Mouse (Mus musculus): ENCODE results near the gene Eef1a2. TPM values are rescaled to one million over a fixed set of nuclear protein-coding genes. Genes with fewer than 3 reads are reported as not detected.

Eef1a2 gene
- polyA plus RNA-seq, 1 experiment from 2014 or later: 0.16 TPM

- Histone ChIP-seq H3K36me3 (ENCODE audit: control insufficient read depth, insufficient read depth, low read length) (no peaks in the 10 kb centered on the region), H3K4me1 (replicated peaks; ENCODE audit: control insufficient read depth, insufficient read depth, low read length) (no peaks in the 10 kb centered on the region), H3K27ac (ENCODE audit: low read length) (no peak overlapping the region), H3K9ac (ENCODE audit: low read length) (no peak overlapping the region), H3K9me3 (ENCODE audit: control insufficient read depth, low read length) (no peaks in the 10 kb centered on the region), H3K4me2 (ENCODE audit: low read depth, low read length) (no peak overlapping the region), H3K27me3 (ENCODE audit: control insufficient read depth, insufficient read depth, low read depth, low read length) (peaks cover 38% of the 10 kb centered on the region), H3K4me3 (ENCODE audit: low read length) (no peak overlapping the region)
- no peak for ATAC-seq (ENCODE audit: low read depth)
- 76% methylated on average over 3 of the region's 3 CpGs for WGBS
These were observed 2.5 kb downstream of the Eef1a2 start for GRCm38 (mm10) chr2:181154361-181154760.

DNA sequence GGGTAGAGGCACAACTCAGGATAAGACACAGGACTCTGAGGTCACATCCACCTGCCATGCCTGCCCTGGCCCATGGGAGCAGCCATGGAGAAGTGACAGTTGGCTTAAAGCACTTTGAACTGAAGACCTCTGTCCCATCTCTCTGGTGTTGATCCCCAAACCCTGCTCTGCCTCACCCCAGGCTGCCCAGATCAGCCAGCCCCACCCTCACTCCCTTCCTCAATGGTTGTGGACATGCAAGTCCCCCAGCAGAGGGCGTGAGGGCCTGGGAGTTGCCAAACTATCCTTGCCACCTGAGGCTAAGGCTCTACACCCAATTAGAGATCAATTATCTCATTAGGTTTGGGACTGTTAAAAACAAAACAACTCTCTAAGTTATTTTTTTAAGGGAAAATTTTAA lies 3.0 kb downstream of the Eef1a2 start:
- peaks cover 43% of the 10 kb centered on the region for H3K27me3 ChIP-seq (ENCODE audit: control insufficient read depth, insufficient read depth, low read depth, low read length)
- 0% methylated on average over 1 of the region's 1 CpGs for WGBS
- no peaks in the 10 kb centered on the region for H3K9me3 ChIP-seq (ENCODE audit: control insufficient read depth, low read length)
- ATAC-seq (ENCODE audit: low read depth): no peak
- no peak overlapping the region for H3K4me3 ChIP-seq (ENCODE audit: low read length)
- H3K36me3 ChIP-seq (ENCODE audit: control insufficient read depth, insufficient read depth, low read length): no peaks in the 10 kb centered on the region
- no peak overlapping the region for H3K27ac ChIP-seq (ENCODE audit: low read length)
- no peak overlapping the region for H3K4me2 ChIP-seq (ENCODE audit: low read depth, low read length)
- no peaks in the 10 kb centered on the region for H3K4me1 ChIP-seq (replicated peaks; ENCODE audit: control insufficient read depth, insufficient read depth, low read length)
- H3K9ac ChIP-seq (ENCODE audit: low read length): no peak overlapping the region

DNA sequence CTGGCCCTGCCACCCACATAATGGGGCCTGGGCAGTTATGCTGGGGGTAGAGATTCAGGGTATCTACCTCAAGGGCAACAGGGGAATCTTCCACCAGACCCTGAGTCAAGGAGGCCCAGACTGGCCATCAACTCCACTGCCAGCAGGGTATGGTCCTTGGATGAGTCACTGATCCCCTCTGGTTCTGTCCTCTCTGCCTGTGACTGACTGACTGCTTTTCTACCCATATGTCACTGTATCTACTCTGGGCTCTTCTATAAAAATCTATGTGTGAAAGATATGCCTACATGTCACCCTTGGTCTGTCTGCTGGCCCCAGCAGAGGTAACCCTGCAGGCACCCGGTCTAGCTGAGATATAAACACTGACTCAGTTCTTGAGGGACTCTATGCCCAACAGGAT lies 3.7 kb downstream of the Eef1a2 start:
- Histone ChIP-seq H3K36me3 (ENCODE audit: control insufficient read depth, insufficient read depth, low read length) (no peaks in the 10 kb centered on the region), H3K9me3 (ENCODE audit: control insufficient read depth, low read length) (no peaks in the 10 kb centered on the region), H3K9ac (ENCODE audit: low read length) (no peak overlapping the region), H3K4me3 (ENCODE audit: low read length) (no peak overlapping the region), H3K27me3 (ENCODE audit: control insufficient read depth, insufficient read depth, low read depth, low read length) (peaks cover 47% of the 10 kb centered on the region), H3K27ac (ENCODE audit: low read length) (no peak overlapping the region), H3K4me2 (ENCODE audit: low read depth, low read length) (no peak overlapping the region), H3K4me1 (replicated peaks; ENCODE audit: control insufficient read depth, insufficient read depth, low read length) (0 out of 2 replicates have a peak, but pooled peaks cover 3% of the 10 kb centered on the region)
- ATAC-seq (ENCODE audit: low read depth): no peak
- 56% methylated on average over 1 of the region's 1 CpGs for WGBS

DNA sequence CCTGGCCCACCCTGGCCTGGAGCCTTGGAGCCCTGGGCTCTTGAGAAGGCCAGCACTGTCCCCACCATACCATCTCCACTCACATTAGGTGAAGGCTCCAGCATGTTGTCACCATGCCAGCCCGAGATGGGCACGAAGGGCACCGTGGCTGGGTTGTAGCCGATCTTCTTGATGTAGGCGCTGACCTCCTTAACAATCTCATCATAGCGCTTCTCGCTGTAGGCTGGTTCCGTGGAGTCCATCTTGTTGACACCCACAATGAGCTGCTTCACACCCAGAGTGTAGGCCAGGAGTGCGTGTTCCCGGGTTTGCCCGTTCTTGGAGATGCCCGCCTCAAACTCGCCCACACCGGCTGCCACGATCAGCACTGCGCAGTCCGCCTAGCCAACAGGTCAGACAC lies 4.1 kb downstream of the Eef1a2 start:
- peaks cover 47% of the 10 kb centered on the region for H3K27me3 ChIP-seq (ENCODE audit: control insufficient read depth, insufficient read depth, low read depth, low read length)
- 90% methylated on average over 17 of the region's 17 CpGs for WGBS
- no peak overlapping the region for H3K4me2 ChIP-seq (ENCODE audit: low read depth, low read length)
- no peaks in the 10 kb centered on the region for H3K36me3 ChIP-seq (ENCODE audit: control insufficient read depth, insufficient read depth, low read length)
- H3K9me3 ChIP-seq (ENCODE audit: control insufficient read depth, low read length): no peaks in the 10 kb centered on the region
- no peak for ATAC-seq (ENCODE audit: low read depth)
- H3K4me1 ChIP-seq (replicated peaks; ENCODE audit: control insufficient read depth, insufficient read depth, low read length): peaks cover 7% of the 10 kb centered on the region; the same call in 1 of the 2 replicates
- no peak overlapping the region for H3K4me3 ChIP-seq (ENCODE audit: low read length)
- H3K27ac ChIP-seq (ENCODE audit: low read length): no peak overlapping the region
- no peak overlapping the region for H3K9ac ChIP-seq (ENCODE audit: low read length)

DNA sequence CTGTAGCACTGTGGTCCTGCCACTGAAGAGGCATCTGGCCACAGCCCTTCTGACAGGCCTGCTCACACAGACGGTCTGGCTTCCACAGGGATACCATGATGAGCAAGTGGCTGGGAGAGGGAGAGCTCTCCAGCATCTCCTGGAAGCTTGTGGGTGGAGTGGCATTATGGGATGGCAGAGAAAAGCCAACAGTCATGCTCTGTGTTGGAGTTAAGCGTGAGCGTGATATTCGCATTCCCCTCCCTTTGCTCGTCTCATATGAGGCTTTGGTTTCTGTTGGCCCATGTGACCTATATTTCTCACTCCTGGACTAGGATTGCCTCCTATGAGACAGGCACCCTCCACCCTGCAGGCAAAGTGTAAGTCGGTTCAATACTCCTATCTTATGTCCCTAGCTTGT lies 6.5 kb downstream of the Eef1a2 start:
- Histone ChIP-seq H3K4me1 (replicated peaks; ENCODE audit: control insufficient read depth, insufficient read depth, low read length) (peaks cover 10% of the 10 kb centered on the region; the same call in 1 of the 2 replicates), H3K4me2 (ENCODE audit: low read depth, low read length) (no peak overlapping the region), H3K9me3 (ENCODE audit: control insufficient read depth, low read length) (no peaks in the 10 kb centered on the region), H3K9ac (ENCODE audit: low read length) (no peak overlapping the region), H3K27me3 (ENCODE audit: control insufficient read depth, insufficient read depth, low read depth, low read length) (peaks cover 31% of the 10 kb centered on the region), H3K4me3 (ENCODE audit: low read length) (no peak overlapping the region), H3K36me3 (ENCODE audit: control insufficient read depth, insufficient read depth, low read length) (no peaks in the 10 kb centered on the region), H3K27ac (ENCODE audit: low read length) (no peak overlapping the region)
- ATAC-seq (ENCODE audit: low read depth): no peak
- WGBS: 62% methylated on average over 6 of the region's 6 CpGs

GRCm38 (mm10) chr2:181148318-181148955 lies 8.4 kb downstream of the Eef1a2 start:
- H3K36me3 ChIP-seq (ENCODE audit: control insufficient read depth, insufficient read depth, low read length): no peaks in the 10 kb centered on the region
- 14% methylated on average over 31 of the region's 31 CpGs for WGBS
- ATAC-seq (ENCODE audit: low read depth): no peak

GRCm38 (mm10) chr2:181147546-181148317 lies 9.1 kb downstream of the Eef1a2 start:
- Histone ChIP-seq H3K4me1 (replicated peaks; ENCODE audit: control insufficient read depth, insufficient read depth, low read length) (peaks cover 10% of the 10 kb centered on the region; the same call in 1 of the 2 replicates), H3K4me2 (ENCODE audit: low read depth, low read length) (peak overlapping the region; percentile 91), H3K9me3 (ENCODE audit: control insufficient read depth, low read length) (no peaks in the 10 kb centered on the region), H3K9ac (ENCODE audit: low read length) (peak overlapping the region; percentile 53; the same call in 1 of the 2 replicates), H3K27me3 (ENCODE audit: control insufficient read depth, insufficient read depth, low read depth, low read length) (peaks cover 29% of the 10 kb centered on the region), H3K4me3 (ENCODE audit: low read length) (peak overlapping the region; percentile 52), H3K27ac (ENCODE audit: low read length) (no peak overlapping the region), H3K36me3 (ENCODE audit: control insufficient read depth, insufficient read depth, low read length) (no peaks in the 10 kb centered on the region)
- ATAC-seq (ENCODE audit: low read depth): peak; percentile 66
- under 1% methylated on average over 43 of the region's 61 CpGs for WGBS

More at GRCm38 (mm10) chr2:181148318-181148955, 8.4 kb downstream of the Eef1a2 start:
- Histone ChIP-seq H3K27me3 (ENCODE audit: control insufficient read depth, insufficient read depth, low read depth, low read length) (peaks cover 29% of the 10 kb centered on the region), H3K4me3 (ENCODE audit: low read length) (peak overlapping the region; percentile 52), H3K9me3 (ENCODE audit: control insufficient read depth, low read length) (no peaks in the 10 kb centered on the region), H3K4me1 (replicated peaks; ENCODE audit: control insufficient read depth, insufficient read depth, low read length) (peaks cover 10% of the 10 kb centered on the region; the same call in 1 of the 2 replicates), H3K4me2 (ENCODE audit: low read depth, low read length) (peak overlapping the region; percentile 91), H3K9ac (ENCODE audit: low read length) (no peak overlapping the region), H3K27ac (ENCODE audit: low read length) (no peak overlapping the region)

GRCm38 (mm10) chr2:181146976-181147545 lies 9.8 kb downstream of the Eef1a2 start:
- ATAC-seq (ENCODE audit: low read depth): no peak
- Histone ChIP-seq H3K4me2 (ENCODE audit: low read depth, low read length) (peak overlapping the region; percentile 91), H3K4me3 (ENCODE audit: low read length) (peak overlapping the region; percentile 52; the same call in 1 of the 2 replicates), H3K4me1 (replicated peaks; ENCODE audit: control insufficient read depth, insufficient read depth, low read length) (peaks cover 10% of the 10 kb centered on the region; the same call in 1 of the 2 replicates), H3K36me3 (ENCODE audit: control insufficient read depth, insufficient read depth, low read length) (no peaks in the 10 kb centered on the region), H3K27ac (ENCODE audit: low read length) (no peak overlapping the region), H3K9me3 (ENCODE audit: control insufficient read depth, low read length) (no peaks in the 10 kb centered on the region), H3K27me3 (ENCODE audit: control insufficient read depth, insufficient read depth, low read depth, low read length) (peaks cover 29% of the 10 kb centered on the region), H3K9ac (ENCODE audit: low read length) (no peak overlapping the region)
- WGBS: 29% methylated on average over 4 of the region's 4 CpGs

DNA sequence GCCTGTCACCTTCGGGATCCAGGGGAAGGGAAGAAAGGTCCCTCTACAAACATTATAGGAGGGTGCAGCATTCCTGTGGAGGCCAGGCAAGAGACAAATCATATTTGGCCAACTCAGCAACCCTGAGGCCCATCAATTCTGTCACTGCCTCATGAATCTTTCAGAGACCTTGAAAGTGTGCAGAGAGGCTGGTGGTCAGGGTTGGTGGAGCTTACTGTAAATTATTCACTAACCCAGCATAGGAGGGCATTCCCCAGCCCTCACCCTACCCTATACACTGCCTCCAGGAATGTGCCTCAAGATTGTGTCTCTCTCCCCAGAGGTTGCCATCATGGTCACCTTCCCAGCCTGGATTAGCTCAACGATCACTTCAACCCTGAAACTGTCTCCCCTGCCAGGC lies 12.1 kb downstream of the Eef1a2 start:
- no peak for ATAC-seq (ENCODE audit: low read depth)
- Histone ChIP-seq H3K9ac (ENCODE audit: low read length) (no peak overlapping the region), H3K9me3 (ENCODE audit: control insufficient read depth, low read length) (no peaks in the 10 kb centered on the region), H3K36me3 (ENCODE audit: control insufficient read depth, insufficient read depth, low read length) (no peaks in the 10 kb centered on the region), H3K4me2 (ENCODE audit: low read depth, low read length) (no peak overlapping the region), H3K4me1 (replicated peaks; ENCODE audit: control insufficient read depth, insufficient read depth, low read length) (peaks cover 10% of the 10 kb centered on the region; the same call in 1 of the 2 replicates), H3K4me3 (ENCODE audit: low read length) (no peak overlapping the region), H3K27ac (ENCODE audit: low read length) (no peak overlapping the region), H3K27me3 (ENCODE audit: control insufficient read depth, insufficient read depth, low read depth, low read length) (peaks cover 23% of the 10 kb centered on the region)
- 78% methylated on average over 2 of the region's 2 CpGs for WGBS
